Mouse (Mus musculus) myocyte (in vitro differentiated cells): Measurements from ENCODE around the gene Fth1.

Experiments used
- MYOD1 ChIP-seq, 3 experiments: IDR thresholded peaks; one replicate each; pipeline ENCODE4 v1.6.1; 2011; ENCODE audit warnings: control low read depth in 2 of 3, low read depth in 2 of 3, mild to moderate bottlenecking in 2 of 3, moderate library complexity in 1 of 3; ENCODE audit not compliant: insufficient read length in 2 of 3, control insufficient read depth in 1 of 3
- MYOG ChIP-seq, 3 experiments: IDR thresholded peaks; one replicate each; pipeline ENCODE4 v1.6.1; 2011; ENCODE audit warnings: control low read depth in 2 of 3, low read depth in 2 of 3, mild to moderate bottlenecking in 2 of 3; ENCODE audit not compliant: insufficient read length in 2 of 3, control insufficient read depth in 1 of 3, insufficient read depth in 1 of 3
- POLR2A ChIP-seq: IDR thresholded peaks from one replicate; pipeline ENCODE4 v1.6.1; 2011; ENCODE audit warnings: low read depth, mild to moderate bottlenecking, control low read depth, moderate library complexity; ENCODE audit not compliant: insufficient read length

- TF ChIP-seq POLR2A, result no peak
- TF ChIP-seq MYOD1 (IDR thresholded peaks at IDR 0.05; ENCODE audit: control insufficient read depth in 1 of 3, insufficient read length in 2 of 3, low read depth in 2 of 3), result no peak
- TF ChIP-seq MYOG (IDR thresholded peaks at IDR 0.05; ENCODE audit: control insufficient read depth in 1 of 3, insufficient read depth in 1 of 3, insufficient read length in 2 of 3, low read depth in 2 of 3), result no peak
These were observed 19.6 kb upstream of the Fth1 start for GRCm38 (mm10) chr19:9960769-9961168.
